Mouse (Mus musculus) layer of hippocampus, adult 18-20 months (tissue): ENCODE data around the gene Gng10. TPM values are rescaled to one million over a fixed set of nuclear protein-coding genes. Genes with fewer than 3 reads are reported as not detected.

ENCODE experiments used
- DNase-seq, 2 experiments: peaks; one replicate each; pipeline ENCODE4 v3.0.0; 2022; ENCODE audit warnings: low spot score in 2 of 2
- long read RNA-seq: library from polyadenylated mRNA; stranded (forward); transcript quantifications from one replicate; pipeline ENCODE4 v2.0.0, GENCODE M21; 2021
- total RNA-seq, 2 experiments: library from RNA; stranded (reverse); gene quantifications; 2 replicates each; pipeline ENCODE4 v1.2.3; 2021

Gene Gng10
- total RNA-seq: 10 to 100 TPM; 81.9 to 83.1 TPM
- long read RNA-seq, transcript Gng10-201 (3 exons, 1,192 nt): major isoform, 37 of 37 reads
- long read RNA-seq, partial matches to known transcripts: 0 of 37 reads
- long read RNA-seq, other reads (novel, unspliced or antisense): 0 of 37 reads

DNA sequence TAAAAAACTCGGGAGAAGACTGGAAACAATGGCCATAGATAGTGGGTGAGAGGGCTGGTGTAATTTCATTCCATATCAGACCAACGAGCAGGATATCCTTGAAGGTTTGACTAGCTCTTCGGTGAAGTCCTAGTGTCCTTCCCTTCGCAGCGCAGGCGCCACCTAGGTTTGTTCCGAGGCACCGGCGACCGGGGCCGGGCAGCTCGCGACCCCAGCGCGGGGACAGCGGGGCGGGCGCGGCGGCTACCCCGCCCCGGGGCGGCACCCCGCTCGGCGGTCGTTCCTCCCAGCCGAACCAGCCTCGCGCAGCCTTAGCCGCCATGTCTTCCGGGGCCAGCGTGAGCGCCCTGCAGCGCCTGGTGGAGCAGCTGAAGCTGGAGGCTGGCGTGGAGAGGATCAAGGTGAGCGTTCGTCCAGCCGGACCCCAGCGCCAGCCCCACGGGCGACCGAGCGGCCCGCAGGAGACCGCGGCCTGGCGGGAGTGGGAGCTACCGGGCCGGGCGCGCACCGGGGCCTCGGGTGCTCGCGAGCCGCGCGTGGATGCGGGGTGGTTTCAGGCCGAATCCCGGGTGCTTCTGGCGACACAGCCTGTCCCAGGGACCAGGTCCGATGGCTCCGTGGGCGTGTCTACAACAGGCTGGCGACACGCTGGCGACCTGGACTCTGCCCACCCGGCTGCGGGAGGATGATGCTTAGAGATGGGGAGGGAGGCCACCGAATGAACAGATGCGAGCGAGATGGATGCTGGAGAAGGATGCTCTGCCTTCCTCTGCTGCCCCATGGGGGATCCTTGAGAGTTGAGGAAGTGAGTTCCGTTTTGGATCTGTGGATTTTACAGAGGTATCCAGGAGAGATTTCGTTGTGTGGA, at the start of gene Gng10:
Gng10 (plus strand) TSS at position 171 of the 868 bp plus-strand sequence.
- DNase-seq: peak; percentile 51 to 74

DNA sequence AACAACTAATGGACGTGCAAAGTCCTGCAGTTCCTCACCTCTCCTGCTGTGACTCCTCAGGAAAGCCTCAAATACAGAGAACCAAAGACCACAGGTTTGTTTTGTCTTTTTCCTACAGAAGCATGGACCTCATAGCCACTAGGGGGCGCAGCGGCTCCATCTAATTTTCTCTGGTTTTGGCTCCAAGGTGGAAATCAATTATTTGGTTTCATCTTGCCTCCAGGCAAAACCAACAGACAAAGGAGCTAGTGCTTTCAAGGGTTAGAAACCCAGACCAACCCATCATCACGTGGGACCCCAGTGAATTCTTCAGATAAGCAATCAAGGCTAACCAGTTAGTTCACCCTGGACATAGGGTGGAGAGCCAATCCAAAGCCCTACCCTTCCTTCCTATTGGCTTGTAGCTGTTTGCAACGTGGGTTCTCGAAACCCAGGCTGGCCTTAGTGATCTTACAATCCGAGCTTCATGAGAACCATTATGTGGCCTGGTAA, 49.7 kb upstream of the Gng10 start:
- peak; percentile 56 to 89 for DNase-seq

DNA sequence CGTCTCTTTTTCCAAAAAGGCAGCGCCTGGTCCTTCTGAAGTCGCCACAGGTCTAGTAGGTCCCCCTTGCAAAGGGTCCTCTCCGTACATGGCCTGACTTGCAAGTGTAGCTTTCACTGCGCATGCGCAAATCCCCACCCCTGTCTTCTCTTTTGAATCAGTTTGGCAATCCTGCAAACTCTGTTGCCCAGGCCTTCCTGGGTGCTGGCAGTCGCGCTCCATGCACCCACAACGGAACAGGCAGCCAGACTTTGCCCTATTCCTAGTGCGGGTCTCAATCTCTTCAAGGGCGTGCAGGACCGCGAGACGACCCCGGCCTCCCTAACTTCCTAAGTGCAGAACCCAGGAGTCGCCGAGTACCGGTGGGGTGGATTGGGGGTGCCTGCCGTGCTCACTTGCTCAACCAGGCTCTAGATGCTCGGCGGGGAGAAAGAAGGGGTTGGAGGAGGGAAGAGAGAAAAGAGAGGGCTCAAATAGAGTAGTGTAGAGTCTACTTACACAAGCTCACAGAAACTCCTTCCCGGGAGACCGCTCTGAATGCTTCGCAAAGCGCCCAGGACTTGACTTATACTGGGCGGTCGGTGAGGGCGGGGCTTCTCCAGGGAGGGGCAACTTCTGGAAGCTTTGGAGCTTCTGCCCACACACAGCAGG, 48.2 kb upstream of the Gng10 start, which contains the start of gene Ptgr1:
Ptgr1 (minus strand) TSS at position 580 of the 651 bp plus-strand sequence.
- DNase-seq: peak; percentile 70 to 90

DNA sequence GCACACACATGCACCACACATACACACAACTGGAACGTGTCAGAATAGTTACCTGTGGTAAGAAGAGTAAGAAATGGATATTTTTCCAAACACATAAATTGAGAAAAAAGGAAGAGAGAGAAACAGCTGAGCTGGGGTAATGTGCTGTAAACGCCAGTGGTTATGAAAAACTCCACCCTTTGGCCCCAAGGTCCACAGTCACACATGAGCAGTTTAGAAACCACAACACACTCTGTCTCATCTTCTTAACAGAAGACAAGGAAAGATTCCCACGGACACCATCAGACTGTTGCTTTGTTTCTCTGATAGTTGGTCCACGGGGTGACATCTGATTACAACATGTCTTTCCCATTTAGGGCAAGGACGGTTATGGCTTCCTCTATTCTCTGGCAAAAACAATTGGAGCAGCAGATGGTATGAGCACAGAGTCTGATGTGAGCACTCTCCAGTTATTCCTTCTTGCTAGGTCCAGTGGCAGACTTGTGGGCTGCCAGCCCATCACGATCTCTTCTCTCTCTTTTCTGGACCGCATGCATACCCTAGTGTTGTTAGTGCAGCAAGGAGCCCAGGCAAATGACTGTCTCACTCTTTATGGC, 45.5 kb upstream of the Gng10 start:
- peak in 1 of 2 experiments; percentile 34 for DNase-seq

DNA sequence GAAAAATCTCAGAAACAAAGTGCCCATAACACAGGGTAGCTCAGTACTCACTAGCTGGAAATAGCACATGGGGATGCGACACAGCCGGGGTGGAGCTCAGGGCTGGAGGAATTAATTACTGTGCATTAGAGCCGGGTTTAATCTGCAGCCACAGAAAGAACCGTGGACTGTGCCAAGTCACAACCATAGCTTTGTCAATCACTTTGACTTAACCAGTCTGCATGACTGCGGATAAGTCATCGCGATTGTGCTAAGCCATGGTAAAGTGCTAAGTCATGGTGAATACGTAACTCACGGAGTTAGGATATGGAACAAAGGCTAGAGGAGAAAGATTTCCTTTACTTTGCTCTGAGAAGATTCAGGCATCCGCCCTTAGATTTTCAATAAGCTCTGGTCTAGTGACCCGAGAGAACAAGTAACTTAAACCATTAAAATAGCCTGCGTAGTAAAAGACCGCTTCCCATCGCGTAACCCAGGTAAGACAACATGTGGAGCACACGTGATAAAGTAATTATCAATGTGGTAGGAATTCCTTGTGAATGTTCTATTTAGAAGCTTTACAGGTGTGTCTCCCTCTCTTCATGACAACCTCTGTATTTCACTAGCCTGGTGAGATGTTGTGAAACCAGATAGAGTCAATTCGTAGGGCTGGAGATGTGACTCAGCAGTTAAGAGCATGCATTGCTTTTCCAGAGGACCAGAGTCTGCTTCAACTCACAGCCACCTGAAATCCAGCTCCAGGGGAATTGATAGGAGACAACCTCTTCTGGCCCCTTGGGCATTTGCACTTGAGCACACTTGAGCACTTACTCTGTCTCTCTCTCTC, 44.1 kb upstream of the Gng10 start:
- DNase-seq: no peak

DNA sequence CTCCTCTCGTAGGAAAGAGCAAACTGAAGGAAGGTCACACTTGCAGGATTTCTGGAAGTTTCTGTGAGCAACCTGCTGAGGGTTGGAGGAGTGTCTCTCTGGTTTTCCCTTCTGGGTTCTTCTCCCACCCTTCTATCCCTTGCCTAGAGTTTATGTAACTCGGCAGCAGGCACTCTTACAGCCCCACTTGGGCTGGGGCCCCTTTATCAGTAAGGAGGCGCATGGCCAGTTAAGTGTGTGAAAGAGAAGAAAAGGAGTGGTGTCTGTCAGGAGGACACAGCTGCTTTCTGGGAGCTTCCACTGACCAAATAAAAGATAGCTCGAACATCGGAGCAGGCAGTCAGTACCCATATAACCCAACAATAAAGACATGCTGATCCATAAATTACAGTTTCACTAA, 42.7 kb upstream of the Gng10 start:
- DNase-seq: no peak

DNA sequence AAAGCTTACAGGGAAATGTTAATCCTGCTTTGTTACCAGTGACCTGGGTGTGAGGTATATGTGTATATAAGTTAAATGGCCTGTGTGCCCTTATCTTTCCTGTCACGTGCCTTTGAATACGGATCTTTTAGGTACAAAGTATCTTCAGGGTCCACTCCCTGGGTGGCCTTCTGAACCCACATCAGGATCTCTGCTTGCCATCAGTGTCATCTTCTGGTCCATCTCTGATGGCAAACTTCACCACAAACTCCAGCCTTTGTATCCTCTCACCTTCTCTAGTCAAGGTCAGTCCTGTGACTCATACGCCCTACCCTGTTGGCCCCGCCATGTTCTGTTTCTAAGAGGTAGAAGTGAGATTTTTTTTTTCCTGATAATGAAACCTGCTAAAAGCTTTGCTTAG, 40.1 kb upstream of the Gng10 start, which contains the start of gene Dnajc25:
Dnajc25 (plus strand) TSS at position 301 of the 400 bp plus-strand sequence.
- DNase-seq: no peak

DNA sequence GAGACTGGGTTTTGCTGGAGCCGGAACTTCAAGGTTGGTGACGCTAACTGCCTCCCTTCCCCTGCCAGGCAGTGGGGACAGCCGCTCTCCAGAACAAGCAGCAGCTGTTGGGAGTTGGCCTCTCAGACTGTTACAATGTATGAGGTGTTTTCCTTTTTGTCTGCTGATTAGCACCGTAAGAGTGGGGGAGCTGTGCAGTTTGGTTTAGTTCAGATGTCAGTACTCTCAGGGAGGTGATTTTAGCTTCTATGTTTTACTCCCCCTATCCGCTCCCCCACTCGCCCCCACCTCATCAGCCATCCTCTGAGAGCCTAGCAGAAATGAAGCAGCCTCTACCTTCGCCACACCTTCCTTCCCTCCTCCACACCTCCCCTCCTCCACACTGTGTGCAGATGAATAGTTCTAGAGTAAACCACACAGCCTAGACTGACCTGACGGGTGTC, 39.6 kb upstream of the Gng10 start:
- DNase-seq: no peak

DNA sequence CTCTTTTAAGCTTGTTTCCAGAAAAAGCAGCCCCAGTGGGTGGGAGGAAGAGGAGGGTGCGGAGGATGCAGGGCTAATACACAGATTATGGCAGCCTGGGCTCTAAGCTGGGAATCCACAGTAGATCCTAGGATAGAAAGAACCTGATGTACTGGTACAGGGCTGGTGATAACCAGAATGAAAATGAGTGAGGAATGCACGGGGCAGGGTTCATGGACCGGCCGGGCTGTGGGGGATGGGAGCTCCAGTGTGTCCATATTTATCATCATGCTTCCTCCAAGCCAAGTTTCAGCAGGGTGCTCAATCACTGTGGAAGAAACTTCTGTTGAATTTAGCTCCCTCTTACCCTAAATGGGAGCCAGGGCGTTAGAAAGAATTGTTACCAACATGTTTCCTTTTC, 37.8 kb upstream of the Gng10 start:
- DNase-seq: no peak

DNA sequence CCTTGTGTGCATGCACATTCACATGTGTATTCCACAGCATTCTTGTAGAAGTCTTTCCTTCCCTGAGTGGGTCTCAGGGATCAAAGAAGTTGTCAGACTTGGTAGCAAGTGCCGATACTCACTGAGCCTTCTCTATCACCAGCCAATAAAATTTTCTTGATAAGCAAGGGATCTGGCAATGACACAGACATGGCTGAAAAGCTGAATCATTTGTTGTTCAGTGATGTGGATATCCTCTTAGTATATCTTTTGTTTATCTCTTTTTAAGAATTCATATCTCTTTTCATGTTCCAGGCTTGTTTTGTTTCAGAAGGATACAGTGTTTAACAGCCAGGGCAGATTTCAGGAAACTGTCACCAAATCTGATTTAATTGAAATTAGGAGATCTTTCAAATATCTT, 36.2 kb upstream of the Gng10 start:
- DNase-seq: no peak

DNA sequence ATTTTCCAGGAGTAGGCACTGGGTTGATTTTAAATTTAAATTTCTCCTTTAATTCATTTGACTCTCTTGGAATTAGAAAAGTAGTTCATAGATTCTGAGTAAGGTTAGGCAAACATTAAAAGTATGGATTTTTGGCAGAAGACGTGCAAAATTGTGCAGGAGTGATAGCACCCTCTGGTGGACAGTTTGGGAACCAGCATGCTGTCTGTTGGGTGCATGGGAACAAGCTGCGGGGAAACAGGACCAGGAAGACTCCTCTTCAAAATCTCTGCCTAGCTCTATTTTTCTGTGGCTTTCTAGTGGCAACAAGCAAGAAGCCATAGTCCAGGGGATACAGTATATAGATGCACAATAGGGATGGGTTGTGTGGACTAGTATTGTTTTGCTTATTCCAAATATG, 35.2 kb upstream of the Gng10 start:
- peak; percentile 58 to 89 for DNase-seq

DNA sequence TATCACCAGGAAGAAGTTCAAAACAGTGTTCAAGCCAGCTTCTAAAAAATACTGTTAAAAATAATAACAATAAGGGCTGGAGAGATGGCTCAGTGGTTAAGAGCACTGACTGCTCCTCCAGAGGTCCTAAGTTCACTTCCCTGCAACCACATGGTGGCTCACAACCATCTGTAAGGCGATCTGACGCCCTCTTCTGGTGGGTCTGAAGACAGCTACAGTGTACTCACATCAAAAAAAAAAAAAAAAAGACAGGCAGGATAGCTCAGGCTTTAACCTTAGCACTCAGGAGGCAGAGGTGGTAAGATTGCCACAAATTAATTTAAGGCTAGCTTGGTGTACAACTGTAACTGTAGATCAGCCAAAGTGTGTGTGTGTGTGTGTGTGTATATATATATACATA, 34.3 kb upstream of the Gng10 start:
- DNase-seq: no peak

DNA sequence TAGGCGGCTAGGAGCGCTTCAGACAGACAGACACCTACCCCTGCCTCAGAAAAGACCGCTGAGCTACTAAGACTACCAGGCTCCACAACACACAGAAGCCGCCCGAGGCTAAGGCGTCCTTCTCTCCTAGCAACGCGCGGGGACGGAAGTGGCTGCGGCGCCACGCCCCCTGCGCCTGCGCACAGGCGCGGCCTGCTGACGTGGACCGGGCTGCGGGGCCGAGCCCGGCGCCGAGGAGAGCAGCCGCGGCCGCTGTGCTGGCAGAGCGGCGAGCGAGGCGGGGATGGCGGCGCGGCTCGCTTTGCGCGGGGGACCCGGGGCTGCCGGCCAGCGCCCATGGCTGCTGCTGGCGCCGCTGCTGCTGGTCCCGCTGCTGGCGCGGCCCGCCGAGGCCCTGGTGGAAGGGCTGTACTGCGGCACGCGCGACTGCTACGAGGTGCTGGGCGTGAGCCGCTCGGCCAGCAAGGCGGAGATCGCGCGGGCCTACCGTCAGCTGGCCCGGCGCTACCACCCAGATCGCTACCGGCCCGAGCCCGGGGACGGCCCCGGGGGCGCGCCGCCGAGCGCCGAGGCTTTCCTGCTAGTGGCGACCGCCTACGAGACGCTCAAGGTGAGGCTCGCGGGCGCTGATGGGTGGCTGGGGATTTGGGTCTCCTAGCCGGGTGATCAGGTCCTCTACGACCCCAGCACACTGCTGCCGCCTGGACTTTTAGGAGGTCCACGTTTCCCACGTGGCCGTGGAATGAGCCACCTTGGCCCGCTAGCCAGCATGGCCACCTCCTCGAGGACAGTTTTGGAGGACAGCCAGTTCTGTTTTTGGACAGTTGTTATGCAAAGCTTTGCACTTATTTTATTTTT, 31.7 kb upstream of the Gng10 start, which contains the start of gene Gm20503:
Gm20503 (plus strand) TSS at position 263 of the 858 bp plus-strand sequence.
- DNase-seq: peak; percentile 89 to 92

DNA sequence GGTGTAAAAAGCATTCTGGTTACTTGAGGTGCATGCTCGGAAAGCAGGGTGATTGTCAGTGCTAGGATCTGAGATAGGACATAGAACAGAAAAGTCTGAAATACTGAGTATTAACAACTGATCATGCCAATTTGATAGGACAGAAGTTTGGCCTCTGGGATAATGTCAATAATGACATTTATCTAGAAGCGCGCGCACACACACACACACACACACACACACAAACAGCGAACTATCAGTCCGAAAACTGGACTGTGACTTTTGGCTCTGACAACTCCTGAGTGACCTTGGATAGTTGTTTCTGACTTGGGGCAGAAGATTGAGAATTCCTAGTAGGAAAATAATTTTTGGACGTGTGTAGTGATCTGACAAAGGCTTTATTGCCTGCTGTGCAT, 31.1 kb upstream of the Gng10 start:
- no peak for DNase-seq

DNA sequence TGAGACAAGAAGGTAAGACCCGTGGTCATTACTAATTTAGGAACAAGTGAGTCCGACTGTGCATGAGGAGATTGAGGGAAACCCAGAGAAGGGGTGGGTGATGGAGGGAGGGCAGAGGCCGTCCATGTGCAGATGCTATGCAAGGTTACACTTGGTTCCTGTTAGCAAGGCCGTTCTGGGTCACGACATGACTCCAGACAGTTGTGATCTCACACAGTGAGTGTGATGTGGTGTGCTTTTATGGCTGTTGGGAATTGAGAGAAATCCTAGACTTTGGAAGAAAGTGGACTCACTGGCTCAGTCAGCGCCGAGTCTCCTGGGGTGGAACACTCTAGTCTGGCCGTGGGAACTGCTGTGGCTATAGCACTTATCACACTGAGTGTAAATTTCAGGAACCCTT, 28.7 kb upstream of the Gng10 start:
- no peak for DNase-seq

DNA sequence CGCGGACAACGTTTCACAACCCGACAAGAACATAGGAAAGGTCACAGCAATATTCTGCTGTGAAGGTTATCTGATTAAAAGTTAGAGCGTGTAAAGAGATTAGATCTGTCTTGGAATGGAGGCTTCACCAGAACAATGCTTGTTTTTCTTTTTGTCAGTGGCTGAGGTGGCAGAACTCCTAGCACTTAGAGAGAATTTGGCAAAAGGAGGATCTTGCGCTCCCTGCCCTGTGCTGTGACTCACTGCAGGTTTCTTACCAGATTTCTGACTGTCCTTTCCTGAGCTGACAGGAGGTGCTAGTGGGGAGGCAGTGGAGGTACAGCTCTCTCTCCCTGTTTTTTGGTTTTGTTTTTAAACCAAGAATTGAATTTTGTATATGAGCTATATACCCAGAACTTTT, 27.9 kb upstream of the Gng10 start:
- DNase-seq: no peak

DNA sequence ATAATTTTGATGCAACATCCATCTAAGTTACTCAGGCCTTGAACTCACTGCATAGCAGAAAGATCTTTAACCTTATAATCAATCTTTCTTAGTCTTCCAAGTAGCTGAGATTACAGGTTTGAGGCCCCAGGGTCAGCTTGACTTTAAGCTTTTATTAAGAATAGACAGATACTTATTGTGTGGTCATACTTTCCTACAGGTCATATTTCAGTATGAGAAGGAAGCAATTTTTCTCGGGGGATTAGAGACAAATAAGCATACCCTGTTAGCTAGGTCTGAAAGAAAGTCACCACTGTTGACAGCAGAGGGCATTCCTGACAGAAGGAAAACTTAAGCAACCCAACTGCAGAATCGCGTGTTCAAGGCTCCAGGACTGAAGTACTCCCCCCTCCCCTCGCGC, 26.9 kb upstream of the Gng10 start:
- DNase-seq: no peak

DNA sequence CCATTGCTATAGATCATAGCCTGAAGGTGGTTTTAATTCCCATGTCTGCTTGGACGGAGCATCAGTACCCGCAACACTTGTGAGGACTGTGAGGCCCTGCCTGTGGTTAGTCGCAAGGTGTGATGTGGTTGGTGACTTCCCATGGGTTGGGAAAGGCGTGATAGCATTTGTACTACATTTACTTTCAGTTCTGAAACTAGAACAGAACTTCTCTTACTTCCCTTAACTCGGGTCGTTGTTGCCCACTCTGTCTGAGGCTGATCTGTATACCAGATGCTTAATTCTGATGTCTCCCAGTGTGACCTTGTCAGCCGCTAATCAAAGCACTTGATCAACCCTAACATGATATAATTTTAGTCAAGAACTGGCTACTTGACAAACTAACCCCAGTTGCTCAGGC, 25.7 kb upstream of the Gng10 start:
- DNase-seq: no peak

DNA sequence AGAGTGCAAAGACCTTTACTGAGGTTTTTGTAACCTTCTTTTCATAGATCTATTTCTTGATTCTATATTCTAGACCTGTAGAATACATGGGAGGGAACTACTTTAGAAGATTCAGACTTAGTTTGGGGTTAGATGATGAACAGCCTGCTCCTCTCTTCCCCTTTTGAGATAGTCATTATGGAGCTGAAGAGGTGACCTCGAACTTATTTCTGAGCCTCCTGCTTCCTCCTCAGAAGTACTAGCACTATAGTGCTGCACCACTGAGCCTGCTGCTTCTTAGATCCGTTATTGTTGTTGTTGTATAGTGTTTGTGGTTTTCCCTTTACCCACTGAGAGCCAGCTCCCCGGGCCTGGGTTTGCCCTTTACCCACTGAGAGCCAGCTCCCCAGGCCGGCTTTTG, 25.2 kb upstream of the Gng10 start:
- DNase-seq: no peak

DNA sequence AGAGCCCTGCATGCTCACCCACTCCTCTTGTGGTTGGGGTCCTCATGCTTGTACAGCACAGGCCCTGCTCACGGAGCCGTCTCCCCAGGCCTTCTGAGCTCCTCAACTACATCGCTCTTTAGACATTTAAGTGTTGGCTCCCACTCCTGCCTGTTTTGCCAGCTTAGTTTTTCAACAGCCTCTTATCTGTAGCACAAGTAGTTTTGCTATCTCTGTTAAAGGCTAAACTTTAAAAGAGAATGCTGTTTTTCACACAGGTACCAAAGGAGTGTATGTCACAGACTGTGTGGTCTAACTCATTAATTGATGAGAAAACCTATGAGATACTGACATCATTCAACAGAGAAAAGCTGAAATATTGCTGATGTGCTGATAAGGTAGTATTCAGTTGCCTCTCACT, 23.4 kb upstream of the Gng10 start:
- no peak for DNase-seq
